Mouse (Mus musculus) right cerebral cortex, postnatal 25 days (tissue): ENCODE measurements around the gene AU040320.

Experiments
- DNase-seq: peaks from one replicate; pipeline ENCODE4 v3.0.0; 2022

The AU040320 gene

DNA sequence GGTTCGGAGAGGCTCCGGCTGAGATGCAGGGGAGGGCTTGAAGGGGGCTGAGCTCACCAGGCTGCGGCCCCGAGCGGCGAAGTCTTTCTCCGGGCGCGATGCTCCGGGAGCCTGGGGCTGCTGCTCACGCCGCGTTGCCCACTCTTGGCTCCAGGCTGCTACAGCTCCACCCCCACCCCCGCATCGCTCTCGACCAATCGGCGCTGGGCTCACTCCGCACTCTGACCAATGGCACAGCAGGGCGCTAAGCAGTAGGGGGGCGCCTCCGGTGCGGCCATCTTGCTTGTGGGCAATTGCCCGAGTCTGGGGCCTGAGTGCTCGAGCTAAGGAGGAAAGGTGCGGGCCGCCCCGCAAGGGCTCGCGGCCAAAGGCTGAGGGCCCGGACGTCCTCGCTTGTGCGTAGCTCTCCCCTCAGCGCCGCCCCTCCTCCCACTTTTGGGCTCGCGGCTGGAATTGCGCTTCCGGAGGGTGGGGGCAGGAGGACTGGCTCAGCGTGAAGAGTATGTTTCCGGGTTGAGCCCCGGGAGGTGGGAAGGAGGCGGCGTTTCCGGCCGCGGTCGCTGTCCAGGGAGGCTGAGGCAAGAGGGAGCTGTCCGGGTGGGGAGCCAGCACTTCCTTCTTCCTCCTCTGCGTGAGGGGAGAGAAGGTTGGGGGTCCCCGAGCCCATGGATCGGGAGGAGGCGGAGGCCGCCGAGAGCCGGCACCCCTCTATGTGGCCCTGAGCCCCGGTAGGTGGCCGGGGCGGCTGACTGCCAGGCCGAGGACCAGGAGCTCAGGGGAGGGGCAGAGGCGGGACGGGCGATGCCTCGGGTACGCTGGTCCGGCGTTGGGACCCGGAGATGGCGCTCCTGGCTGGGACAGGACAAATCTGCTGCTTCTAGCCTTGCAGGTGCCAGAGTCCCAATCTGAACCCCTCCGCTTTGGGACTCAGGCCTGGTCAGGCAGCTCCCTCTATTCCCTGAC is at the start of gene AU040320, which contains the start of gene Ncdn:
Gene AU040320, plus strand, starts transcription at position 277 of the 963 bp plus-strand sequence.
Gene Ncdn, minus strand, starts transcription at position 171 of the 963 bp plus-strand sequence.
- DNase-seq, result peak; percentile 98

DNA sequence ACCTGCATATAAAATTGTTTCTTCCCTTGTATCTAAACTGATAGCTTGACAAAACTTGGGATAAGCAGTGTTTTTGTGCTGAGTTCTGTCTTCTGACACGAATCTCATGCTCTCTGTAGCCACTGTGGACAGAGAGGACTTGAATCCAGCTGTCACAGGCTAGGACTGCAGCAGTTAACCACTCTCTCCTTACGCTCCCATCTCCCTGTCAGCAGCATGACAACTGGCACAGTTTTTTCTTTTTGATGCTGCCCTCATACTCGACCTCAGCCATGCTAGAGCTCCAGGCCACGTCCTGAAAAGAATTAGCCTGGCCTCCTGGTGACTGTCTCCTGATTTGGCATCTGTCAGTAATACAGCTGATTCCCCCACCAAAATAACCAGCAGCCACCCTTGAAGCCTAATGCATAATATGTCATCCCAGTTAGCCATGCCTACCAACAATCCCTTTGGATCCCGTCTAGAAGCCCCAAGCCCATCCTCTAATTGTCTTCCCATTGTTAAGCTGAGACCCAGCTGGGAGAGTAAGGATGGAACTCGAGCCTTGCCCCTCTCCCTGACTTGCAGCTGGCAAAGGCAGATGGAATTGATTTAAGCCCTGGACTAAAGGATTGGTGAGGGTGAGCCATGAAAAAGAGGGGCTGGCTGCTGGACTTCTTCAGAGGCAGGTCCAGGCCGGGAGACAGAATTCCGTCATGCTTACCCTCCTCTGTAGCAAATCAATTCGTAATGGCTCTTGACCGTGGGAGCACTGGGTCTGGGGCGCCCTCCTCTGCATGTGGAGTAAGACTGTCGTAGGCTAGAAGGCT is 46.5 kb upstream of the AU040320 start:
- DNase-seq, result no peak

DNA sequence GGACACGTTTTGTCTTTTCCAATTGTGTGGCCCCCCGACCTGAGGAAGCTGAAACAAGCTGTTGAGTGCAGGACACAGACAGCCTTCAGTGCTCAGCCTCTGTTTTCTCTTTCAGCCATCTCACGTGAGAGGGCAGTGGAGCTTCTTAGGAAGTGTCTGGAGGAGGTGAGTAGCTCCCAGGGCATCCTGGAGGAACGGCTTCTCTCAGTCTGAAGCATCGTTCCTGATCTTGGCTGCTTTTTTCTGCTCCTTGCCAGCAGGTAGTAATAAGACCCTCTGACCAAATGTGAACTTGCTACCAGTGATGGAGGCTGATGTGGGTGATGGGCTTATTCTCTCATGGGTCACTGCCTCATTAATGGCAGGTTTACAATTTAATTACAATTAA is 45.9 kb upstream of the AU040320 start:
- DNase-seq, result no peak

GRCm38 (mm10) chr4:126732111-126732510 is 21.2 kb upstream of the AU040320 start:
- DNase-seq, result no peak

DNA sequence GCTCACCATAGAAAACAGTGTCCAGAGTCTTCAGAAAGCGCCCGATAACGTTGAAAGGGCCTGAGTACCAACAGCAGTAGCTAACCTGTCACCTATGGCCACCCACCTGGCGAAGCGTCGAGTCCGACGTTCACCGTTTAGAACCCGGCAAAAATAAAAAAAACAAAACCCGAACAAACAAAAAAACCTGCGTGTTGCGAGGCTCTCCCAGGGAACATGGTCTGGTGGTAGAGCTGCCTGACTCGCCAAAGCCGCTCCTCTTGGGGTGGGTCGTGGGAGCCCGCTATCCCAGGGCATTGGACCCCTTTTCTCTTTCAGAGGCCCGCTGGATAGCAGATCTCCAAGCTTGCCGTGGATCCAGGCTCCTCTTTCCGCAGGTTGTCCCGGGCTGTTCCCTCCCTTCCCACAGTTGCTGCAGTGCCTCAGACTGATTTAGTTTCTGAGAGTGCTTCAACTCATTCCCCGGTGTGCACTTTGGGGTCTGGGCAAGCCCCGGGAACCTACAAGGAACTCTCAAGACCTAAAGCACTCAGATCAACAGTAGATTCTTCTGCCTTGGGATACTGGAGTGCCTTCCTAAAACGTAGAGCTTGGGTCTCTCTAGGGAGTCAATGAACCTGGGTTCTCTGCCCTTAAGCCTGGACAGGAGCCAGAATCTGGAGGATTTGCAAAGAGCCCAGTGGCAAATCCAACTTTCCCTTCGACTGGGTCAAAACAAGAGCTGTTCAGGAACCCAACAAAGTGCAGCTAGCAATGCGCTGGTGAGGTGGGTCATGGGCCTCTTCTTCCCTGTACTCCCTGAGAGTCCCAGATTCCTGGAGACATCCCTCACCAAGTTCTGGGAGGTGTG is 20.6 kb upstream of the AU040320 start:
- no peak for DNase-seq

DNA sequence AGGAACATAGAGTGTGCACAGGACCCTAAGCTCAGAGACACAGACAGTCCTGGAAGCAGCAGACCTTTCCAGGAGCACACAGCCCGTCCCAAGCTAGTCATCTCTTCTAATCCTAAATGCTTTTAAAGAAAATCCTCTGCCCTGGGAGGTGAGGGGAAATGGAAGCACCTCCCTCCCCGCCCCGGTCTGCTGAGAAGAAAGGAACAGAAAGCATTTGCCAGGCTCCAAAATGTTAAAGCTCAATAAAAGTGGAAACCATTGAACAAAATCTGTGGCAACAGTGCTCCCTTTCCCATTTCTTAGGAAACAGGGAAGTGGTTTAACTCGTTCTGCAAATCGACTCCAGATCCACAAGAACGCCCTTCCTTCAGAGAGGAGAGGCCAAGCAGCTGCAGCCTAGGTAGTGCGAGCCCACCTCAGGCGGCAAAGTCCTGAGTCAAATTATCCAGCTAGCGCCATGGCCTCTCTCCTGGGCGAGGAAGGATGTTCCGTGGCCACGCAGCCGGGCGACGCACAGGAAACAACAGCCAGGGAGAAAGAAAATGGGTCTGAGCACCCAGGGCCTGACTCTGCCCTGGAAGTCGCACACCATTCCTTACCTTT is 19.2 kb upstream of the AU040320 start:
- no peak for DNase-seq

DNA sequence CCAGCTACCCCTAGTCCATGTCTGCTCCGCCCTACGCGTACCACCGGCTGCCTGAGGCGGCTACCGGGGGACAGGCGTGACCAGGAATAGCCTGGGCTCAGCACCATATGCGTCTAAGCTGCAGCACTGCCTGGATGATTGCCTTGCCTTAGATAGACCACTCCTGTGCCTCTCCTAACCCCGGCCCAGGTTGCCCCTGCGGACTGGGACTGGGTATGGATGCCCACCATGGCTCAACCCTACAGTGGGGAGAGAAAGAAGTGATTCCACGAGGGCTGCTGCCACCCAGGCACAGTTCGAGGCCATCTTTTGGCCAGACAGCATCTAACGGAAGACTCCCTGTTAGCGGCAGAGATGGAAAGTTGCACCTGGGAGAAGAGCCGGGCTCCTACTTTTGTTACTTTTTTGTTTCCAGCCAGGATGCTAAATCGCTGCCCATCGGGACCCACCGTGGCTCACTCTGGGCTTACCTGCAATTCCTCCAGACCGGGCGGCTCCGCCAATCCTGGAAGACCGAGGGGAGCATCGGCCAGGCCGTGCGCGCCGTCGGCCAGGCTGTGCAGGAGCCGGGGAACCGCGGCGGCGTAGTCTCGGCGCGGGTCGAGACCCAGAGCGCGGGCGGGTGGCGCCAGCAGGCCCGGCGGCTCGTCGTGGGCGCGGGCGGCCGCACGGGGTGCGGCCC is 18.5 kb upstream of the AU040320 start:
- DNase-seq, result no peak

DNA sequence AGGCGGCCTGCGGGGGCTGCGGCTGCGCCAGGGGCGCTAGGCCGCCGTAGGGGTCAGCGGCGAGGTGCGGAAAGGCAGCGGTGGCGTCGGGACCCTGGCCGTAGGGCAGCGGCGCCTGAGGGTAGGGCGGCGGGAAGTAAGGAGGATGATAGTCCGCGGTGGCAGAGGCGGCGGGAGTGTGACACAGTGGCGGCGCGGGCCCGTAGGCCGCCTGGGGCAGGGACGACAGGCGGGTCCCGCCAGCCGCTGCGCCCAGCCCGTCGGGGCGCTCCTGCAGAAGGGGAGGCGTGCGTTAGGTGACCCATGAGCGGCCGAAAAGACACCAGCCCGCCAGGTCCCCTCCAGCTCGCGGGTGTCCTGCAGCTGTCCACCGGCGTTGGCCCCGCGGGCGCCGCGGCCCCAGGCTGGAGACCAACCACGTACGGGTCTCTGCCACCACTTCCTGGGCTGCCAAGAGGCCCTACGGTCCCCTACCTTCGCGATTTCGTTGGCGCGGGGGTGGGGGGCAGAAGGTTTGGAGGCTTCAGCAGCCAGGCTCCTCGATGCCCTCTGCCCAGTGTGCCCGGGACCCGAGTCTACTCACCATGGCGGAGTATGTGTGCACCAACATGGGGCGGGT is 17.9 kb upstream of the AU040320 start:
- DNase-seq, result no peak

DNA sequence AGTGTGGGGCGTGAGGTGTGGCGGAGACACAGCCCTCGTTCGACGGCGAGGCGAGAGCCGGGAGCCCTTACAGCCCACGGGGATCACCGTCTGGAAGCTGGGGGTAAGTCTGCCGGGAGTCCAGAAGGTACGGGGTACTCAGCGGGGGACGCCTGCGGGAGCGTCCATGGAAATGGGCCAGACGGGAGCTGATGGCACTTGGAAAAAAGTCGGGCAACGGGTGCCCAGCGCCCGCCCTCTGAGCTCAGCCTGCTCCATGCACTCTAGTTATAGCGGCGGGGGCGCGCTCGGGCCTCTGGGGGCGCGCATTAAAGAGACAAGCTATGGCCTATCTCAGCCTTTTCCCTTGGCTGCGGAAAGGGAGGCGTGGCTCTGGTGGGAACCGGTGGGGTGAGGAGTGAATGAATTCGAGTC is 17.3 kb upstream of the AU040320 start, which contains the start of gene Tfap2e:
Gene Tfap2e, minus strand, starts transcription at position 240 of the 414 bp plus-strand sequence.
- peak; percentile 14 for DNase-seq

- no peak for DNase-seq
Observed at GRCm38 (mm10) chr4:126739966-126740676, 13.2 kb upstream of the AU040320 start.

- DNase-seq, result peak; percentile 81
Observed at GRCm38 (mm10) chr4:126741448-126741847, 11.9 kb upstream of the AU040320 start.

GRCm38 (mm10) chr4:126742976-126743375 is 10.4 kb upstream of the AU040320 start:
- no peak for DNase-seq

DNA sequence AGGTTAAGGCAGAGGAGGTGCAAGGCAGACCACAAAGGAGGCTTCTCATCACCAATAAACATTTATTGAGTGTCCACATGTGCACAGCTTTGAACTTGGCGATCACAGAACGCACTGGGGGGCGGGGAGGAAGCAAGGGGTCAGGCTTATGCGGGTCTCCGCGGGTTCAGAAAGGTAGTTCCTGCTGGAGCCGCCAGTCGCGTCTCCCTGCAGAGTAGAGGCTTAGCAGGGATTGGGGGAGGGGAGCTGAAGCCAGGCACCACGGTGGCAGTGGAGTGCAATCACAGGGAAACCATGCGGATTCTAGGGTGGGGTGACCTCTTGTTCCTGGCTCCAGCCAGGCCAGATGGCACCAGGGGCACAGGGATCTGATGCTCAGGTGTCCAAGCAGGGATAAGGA is 9.6 kb upstream of the AU040320 start:
- DNase-seq, result peak; percentile 14

DNA sequence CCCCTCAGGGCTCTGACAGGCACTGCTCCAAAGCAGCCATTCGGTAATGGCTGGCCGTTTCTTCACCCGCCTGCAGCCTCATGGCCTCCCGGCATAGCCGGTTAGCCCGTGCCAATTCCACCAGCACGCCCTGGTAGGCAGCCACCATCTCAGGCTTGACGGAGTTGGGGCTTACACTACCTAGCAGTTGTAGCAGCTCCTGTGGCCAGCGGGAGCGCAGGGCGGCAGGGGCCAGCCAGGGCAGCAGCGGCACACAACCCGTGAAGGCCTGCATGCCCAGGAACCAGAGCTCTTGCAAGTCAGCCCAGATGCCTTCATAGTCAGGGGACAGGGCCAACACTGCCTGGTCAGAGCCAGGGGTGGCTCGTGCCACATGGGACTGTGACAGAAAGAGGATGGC is 8.5 kb upstream of the AU040320 start:
- no peak for DNase-seq

DNA sequence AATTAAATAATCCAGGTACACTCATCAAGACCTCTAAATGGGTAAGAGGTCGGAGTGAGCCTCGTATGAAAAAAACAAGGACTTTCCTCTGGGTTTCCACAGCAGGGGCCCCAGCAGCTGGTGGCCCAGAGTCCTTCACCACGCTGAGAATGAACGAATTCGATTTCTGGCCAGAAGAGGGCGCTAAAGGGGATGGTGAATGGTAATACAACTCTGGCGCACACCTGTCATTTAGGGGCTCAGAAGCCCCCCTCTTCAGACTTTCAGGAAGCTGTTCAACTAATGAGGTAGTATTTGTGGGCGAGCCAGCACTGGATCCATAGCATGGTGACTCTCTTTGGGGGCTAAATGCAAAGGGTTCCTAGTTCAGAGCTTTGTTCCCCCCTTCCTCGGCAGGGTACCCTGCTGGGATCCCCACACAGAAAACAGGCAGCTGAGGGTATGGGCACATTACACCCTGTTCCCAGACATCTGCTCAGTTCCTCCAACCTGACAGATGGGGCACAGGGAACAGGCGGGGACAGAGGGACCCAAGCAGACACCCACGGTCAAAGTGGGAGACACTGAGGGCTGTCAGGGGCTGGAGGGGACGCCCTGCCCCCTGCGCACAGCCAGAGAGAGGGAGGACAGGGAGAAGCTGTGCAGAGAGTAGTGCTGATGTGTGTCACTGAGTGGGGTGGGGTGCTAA is 7.7 kb upstream of the AU040320 start:
- DNase-seq, result peak; percentile 50

DNA sequence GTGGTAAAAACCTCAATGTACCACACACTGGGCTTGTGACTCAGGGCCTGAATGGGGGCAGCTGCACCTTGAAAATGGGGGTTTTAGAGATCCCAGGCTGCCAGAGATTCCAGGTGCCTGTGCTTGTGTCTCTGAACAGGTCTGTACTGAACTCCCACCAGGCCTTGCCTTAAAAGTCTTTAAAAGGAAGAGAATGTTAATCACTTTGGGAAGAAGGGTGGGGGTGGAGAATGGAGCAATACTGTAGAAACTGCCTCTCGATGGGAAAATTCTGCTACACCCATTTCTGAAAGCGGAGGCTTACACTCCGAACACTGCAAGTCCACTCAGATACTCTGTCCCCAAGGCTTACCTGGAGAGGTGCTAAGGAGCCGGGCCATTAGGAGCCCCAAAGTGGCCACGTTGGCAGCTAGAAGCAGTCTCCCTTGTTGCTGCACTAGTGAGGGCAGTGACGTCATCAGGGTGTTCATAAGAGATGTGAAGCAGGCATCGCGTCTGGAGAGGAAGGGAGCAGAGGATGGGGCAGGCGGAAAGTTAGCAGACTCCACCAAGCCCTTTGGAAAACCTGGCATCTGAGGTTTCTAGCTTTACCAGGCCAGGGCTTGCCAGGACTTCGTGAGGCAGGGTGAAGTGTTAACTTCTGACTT is 7.0 kb upstream of the AU040320 start:
- peak; percentile 43 for DNase-seq

DNA sequence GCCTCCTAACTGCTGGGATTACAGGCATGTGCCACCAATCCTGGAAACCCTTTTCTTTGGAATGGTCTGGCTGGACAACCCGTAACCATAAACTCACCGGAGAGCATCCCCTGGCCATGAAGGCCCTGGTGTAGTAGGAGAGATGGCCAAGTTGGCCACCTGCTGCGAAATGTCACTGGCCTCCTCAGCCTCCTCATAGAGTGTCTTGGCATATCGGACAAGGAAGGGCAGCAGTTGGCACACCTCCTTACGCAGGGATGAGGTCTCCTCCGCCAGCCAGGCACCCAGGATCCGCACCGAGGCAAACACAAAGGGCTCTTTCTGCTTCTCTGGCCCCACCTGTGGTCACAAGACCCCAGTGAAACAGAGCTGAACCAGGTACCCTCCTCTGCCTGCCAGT is 5.0 kb upstream of the AU040320 start:
- no peak for DNase-seq

DNA sequence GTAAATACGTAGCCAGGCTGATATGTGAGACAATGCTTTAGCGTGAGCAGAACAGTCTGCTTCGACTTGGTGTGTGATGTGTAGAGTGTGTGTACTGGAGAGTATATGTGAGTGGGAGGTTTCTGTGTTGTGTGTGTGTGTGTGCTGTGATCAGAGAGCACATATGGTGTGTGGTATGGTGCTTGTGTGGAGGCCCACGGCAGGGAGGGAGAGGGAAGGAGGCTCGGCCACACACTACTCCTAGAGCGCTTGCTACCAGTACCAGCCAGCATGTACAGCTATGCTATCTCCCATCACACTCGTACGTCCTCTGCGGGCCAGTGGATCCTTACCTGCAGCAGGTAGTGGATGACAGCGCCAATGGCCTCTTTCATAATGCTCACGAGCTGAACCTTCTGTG is 3.8 kb upstream of the AU040320 start:
- peak; percentile 55 for DNase-seq

GRCm38 (mm10) chr4:126750046-126750683 is 3.2 kb upstream of the AU040320 start:
- DNase-seq, result peak; percentile 73
